Comparison of ENCODE assay signal across 12 mouse cellular contexts in genomic region chr3:56079015-56079612, GRCm38 (mm10).
DNase-seq lines count a peak whose midpoint lies in the region; ATAC-seq and TF ChIP-seq lines count a peak whose summit lies in the region.
"Had no signal": no experiment of that assay in that cellular context is flagged by ENCODE, and none has a peak within 500 bp of the region (broad histone marks: within the 10 kb centered on the region; RNA-seq: fewer than 3 reads in every experiment).

No protein-coding gene starts in this region.

- no peaks in the 10 kb centered on the region for H3K27me3 ChIP-seq in forebrain, embryonic 12.5 days
- no peaks in the 10 kb centered on the region for H3K27me3 ChIP-seq in forebrain, embryonic 11.5 days (ENCODE audit: control insufficient read depth, insufficient read depth, low read length)
- no peaks in the 10 kb centered on the region for H3K27me3 ChIP-seq in embryonic facial prominence, embryonic 14.5 days (replicated peaks; ENCODE audit: control insufficient read depth, insufficient read depth, low read length)
- H3K27me3 ChIP-seq: liver, embryonic 13.5 days; neural tube, embryonic 13.5 days had no signal

- no peaks in the 10 kb centered on the region for H3K9me3 ChIP-seq in forebrain, embryonic 12.5 days
- no peaks in the 10 kb centered on the region for H3K9me3 ChIP-seq in forebrain, embryonic 11.5 days (ENCODE audit: control insufficient read depth, low read length)
- H3K9me3 ChIP-seq in embryonic facial prominence, embryonic 14.5 days (ENCODE audit: control insufficient read depth, low read length) = no peaks in the 10 kb centered on the region
- H3K9me3 ChIP-seq: liver, embryonic 13.5 days; neural tube, embryonic 13.5 days had no signal

- WGBS in forebrain, embryonic 12.5 days = 89% methylated on average over 1 of the region's 1 CpGs
- WGBS in forebrain, embryonic 11.5 days = 83% methylated on average over 1 of the region's 1 CpGs
- 93% methylated on average over 1 of the region's 1 CpGs for WGBS in embryonic facial prominence, embryonic 14.5 days

- peak; percentile 83 for TF ChIP-seq CTCF in layer of hippocampus, adult 2 months (conservative IDR thresholded peaks at IDR 0.05)

- DNase-seq in forebrain, embryonic 11.5 days (ENCODE audit: low spot score) = no peak
- peak; percentile 32 to 40 for DNase-seq in layer of hippocampus, adult 2 months (ENCODE audit: low spot score in 2 of 2)
- DNase-seq in layer of hippocampus, adult 8-10 months (ENCODE audit: low spot score in 2 of 2) = no peak
- DNase-seq in MN1 (ENCODE audit: low spot score) = peak; percentile 34
- peak; percentile 38 for DNase-seq in embryonic facial prominence, embryonic 14.5 days (ENCODE audit: low spot score)
- no peak for DNase-seq in thymus, postnatal 14 days
- DNase-seq in thymus, postnatal 36 days = no peak
- DNase-seq: gastrocnemius, postnatal 14 days; kidney, adult 18-20 months; liver, embryonic 13.5 days had no signal

- H3K4me2 ChIP-seq in forebrain, embryonic 12.5 days = no peak overlapping the region
- no peak overlapping the region for H3K4me2 ChIP-seq in forebrain, embryonic 11.5 days (ENCODE audit: low read depth, low read length, severe bottlenecking)
- no peak overlapping the region for H3K4me2 ChIP-seq in embryonic facial prominence, embryonic 14.5 days (ENCODE audit: low read depth, low read length)
- H3K4me2 ChIP-seq: liver, embryonic 13.5 days; neural tube, embryonic 13.5 days had no signal

- no peak overlapping the region for H3K27ac ChIP-seq in forebrain, embryonic 12.5 days
- H3K27ac ChIP-seq in forebrain, embryonic 11.5 days (ENCODE audit: low read depth, low read length) = no peak overlapping the region
- no peak overlapping the region for H3K27ac ChIP-seq in layer of hippocampus, adult 2 months
- H3K27ac ChIP-seq in embryonic facial prominence, embryonic 14.5 days (replicated peaks; ENCODE audit: low read depth, low read length) = no peak overlapping the region
- H3K27ac ChIP-seq: liver, embryonic 13.5 days; neural tube, embryonic 13.5 days had no signal

- H3K36me3 ChIP-seq in forebrain, embryonic 12.5 days (replicated peaks) = no peaks in the 10 kb centered on the region
- no peaks in the 10 kb centered on the region for H3K36me3 ChIP-seq in forebrain, embryonic 11.5 days (ENCODE audit: control insufficient read depth, insufficient read depth, low read length)
- 0 out of 2 replicates have a peak, but pooled peaks cover 3% of the 10 kb centered on the region for H3K36me3 ChIP-seq in embryonic facial prominence, embryonic 14.5 days (ENCODE audit: control insufficient read depth, insufficient read depth, low read length)
- H3K36me3 ChIP-seq: liver, embryonic 13.5 days had no signal

- no peak overlapping the region for H3K4me3 ChIP-seq in forebrain, embryonic 12.5 days (replicated peaks)
- no peak overlapping the region for H3K4me3 ChIP-seq in forebrain, embryonic 11.5 days (ENCODE audit: low read depth, low read length)
- no peak overlapping the region for H3K4me3 ChIP-seq in layer of hippocampus, adult 2 months
- no peak overlapping the region for H3K4me3 ChIP-seq in embryonic facial prominence, embryonic 14.5 days (ENCODE audit: low read depth, low read length)
- H3K4me3 ChIP-seq: liver, embryonic 13.5 days; neural tube, embryonic 13.5 days had no signal

- ATAC-seq in forebrain, embryonic 12.5 days (ENCODE audit: low FRiP score) = 0 out of 2 replicates have a peak, but pooled peaks have one; percentile 11
- ATAC-seq in forebrain, embryonic 11.5 days (replicated peaks; ENCODE audit: low FRiP score) = no peak
- ATAC-seq in embryonic facial prominence, embryonic 14.5 days (ENCODE audit: low read depth) = no peak

- no peaks in the 10 kb centered on the region for H3K4me1 ChIP-seq in forebrain, embryonic 12.5 days
- H3K4me1 ChIP-seq in forebrain, embryonic 11.5 days (replicated peaks; ENCODE audit: control insufficient read depth, insufficient read depth, low read length) = no peaks in the 10 kb centered on the region
- no peaks in the 10 kb centered on the region for H3K4me1 ChIP-seq in embryonic facial prominence, embryonic 14.5 days (ENCODE audit: control insufficient read depth, insufficient read depth, low read length)
- H3K4me1 ChIP-seq: liver, embryonic 13.5 days; neural tube, embryonic 13.5 days had no signal

- no peak overlapping the region for H3K9ac ChIP-seq in forebrain, embryonic 12.5 days
- no peak overlapping the region for H3K9ac ChIP-seq in forebrain, embryonic 11.5 days (ENCODE audit: low read length)
- no peak overlapping the region for H3K9ac ChIP-seq in embryonic facial prominence, embryonic 14.5 days (ENCODE audit: low read depth, low read length)
- H3K9ac ChIP-seq: liver, embryonic 13.5 days; neural tube, embryonic 13.5 days had no signal

Comparison
In these comparisons a context has a peak if more than half of its experiments do, and no peak if none do; other contexts are left out.
1. DNase-seq: peak in layer of hippocampus, adult 2 months (2 of 2), MN1 (single experiment) and embryonic facial prominence, embryonic 14.5 days (single experiment); none in forebrain, embryonic 11.5 days (single experiment), layer of hippocampus, adult 8-10 months (0 of 2), thymus, postnatal 14 days (single experiment) and thymus, postnatal 36 days (0 of 2).